Mouse (Mus musculus) limb, embryonic 11.5 days (tissue): ENCODE results near the gene Gm43517. TPM values are rescaled to one million over a fixed set of nuclear protein-coding genes. Genes with fewer than 3 reads are reported as not detected.

Source experiments
- ATAC-seq: fragments of 200-750 bp; cut with Nextera tagmentation; 2 replicates; pipeline ENCODE4 v1.8.0; 2017; ENCODE audit warnings: low read depth; ENCODE audit not compliant: insufficient number of reproducible peaks, low FRiP score, low TSS enrichment
- DNase-seq: peaks from one replicate; pipeline ENCODE4 v3.0.0-alpha.2; 2015; ENCODE audit warnings: low spot score
- H3K27ac ChIP-seq: fragments of 300-500 bp; sonication (generic); replicated peaks from 2 replicates; pipeline ENCODE4 v1.5.1; 2014; ENCODE audit warnings: low read depth, mild to moderate bottlenecking, low read length
- H3K27me3 ChIP-seq: fragments of 300-500 bp; sonication (generic); 2 replicates; pipeline ENCODE4 v1.6.1; 2014; ENCODE audit warnings: mild to moderate bottlenecking, low read length, mixed read lengths; ENCODE audit not compliant: control insufficient read depth, insufficient read depth
- H3K36me3 ChIP-seq: fragments of 300-500 bp; sonication (generic); 2 replicates; pipeline ENCODE4 v1.6.1; 2014; ENCODE audit warnings: mild to moderate bottlenecking, low read length, moderate library complexity, mixed read lengths; ENCODE audit not compliant: control insufficient read depth, insufficient read depth
- H3K4me1 ChIP-seq: fragments of 300-500 bp; sonication (generic); 2 replicates; pipeline ENCODE4 v1.6.1; 2014; ENCODE audit warnings: low read length, mixed read lengths; ENCODE audit not compliant: control insufficient read depth, insufficient read depth
- H3K4me2 ChIP-seq: fragments of 300-500 bp; sonication (generic); 2 replicates; pipeline ENCODE4 v1.6.1; 2014; ENCODE audit warnings: low read depth, mild to moderate bottlenecking, moderate library complexity; ENCODE audit not compliant: severe bottlenecking
- H3K4me3 ChIP-seq: fragments of 300-500 bp; sonication (generic); 2 replicates; pipeline ENCODE4 v1.5.1; 2014; ENCODE audit warnings: low read depth, low read length
- H3K9ac ChIP-seq: fragments of 300-500 bp; sonication (generic); 2 replicates; pipeline ENCODE4 v1.6.1; 2014; ENCODE audit warnings: mild to moderate bottlenecking, low read length
- H3K9me3 ChIP-seq: fragments of 300-500 bp; sonication (generic); 2 replicates; pipeline ENCODE4 v1.6.1; 2016; ENCODE audit warnings: low read length; ENCODE audit not compliant: control insufficient read depth
- WGBS: fragments of 180-500 bp; shearing (Covaris S2); extraction: QIAGEN DNeasy Blood & Tissue Kit; methylation state at CpG from one replicate; pipeline ENCODE4 v1.1.7; 2014; 5-methylcytosine and 5-hydroxymethylcytosine counted together
- polyA plus RNA-seq: library from polyadenylated mRNA; unstranded; fragments of >200 nt; fragmentation: Nextera tagmentation; extraction: Ambion mirVana; gene quantifications from 2 replicates; pipeline ENCODE4 v1.2.1, GENCODE M21; 2014

The Gm43517 gene
- not detected in 2 replicates for polyA plus RNA-seq

- no peak within 1 kb of the TSS for H3K9ac ChIP-seq
- ATAC-seq (no peak; the same call in 1 of the 2 replicates), DNase-seq (peak; percentile 62)
- no peak within 1 kb of the TSS for H3K27ac ChIP-seq
- peak within 1 kb of the TSS; percentile 56 for H3K4me2 ChIP-seq
- H3K27me3 ChIP-seq: peaks cover 67% of the 10 kb centered on the region
- H3K36me3 ChIP-seq: no peaks in the 10 kb centered on the region
- H3K4me1 ChIP-seq: no peaks in the 10 kb centered on the region
- H3K4me3 ChIP-seq: peak within 1 kb of the TSS; percentile 32
- H3K9me3 ChIP-seq: no peaks in the 10 kb centered on the region
- WGBS: 1% methylated on average over 69 of the region's 75 CpGs
These were observed at the start of gene Gm43517 for GRCm38 (mm10) chr12:49384876-49385630. Gene Gm43517, plus strand, starts transcription at chr12:49385174.

DNA sequence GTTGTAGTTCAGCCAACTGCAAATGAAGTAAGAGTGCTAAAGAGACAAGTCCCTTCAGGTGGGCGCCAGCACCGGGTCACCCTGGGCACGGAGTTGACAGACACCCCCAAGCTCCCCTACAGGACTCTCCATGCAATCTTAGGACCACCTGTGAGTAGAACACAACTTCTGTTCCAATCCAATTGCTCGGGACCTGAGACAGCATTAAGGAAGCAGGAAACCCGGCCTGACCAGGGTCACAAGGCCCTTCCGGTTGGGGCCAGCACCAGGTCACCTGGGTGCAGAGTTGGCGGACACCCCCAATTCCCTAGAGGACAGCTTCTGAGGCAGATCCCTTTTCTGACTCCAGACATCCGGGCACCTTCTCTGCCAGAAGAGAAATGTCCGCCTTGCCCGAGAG lies 35.3 kb upstream of the Gm43517 start:
- DNase-seq (no peak), ATAC-seq (no peak)
- Histone ChIP-seq H3K4me3 (no peak overlapping the region), H3K27ac (no peak overlapping the region), H3K27me3 (no peaks in the 10 kb centered on the region), H3K9ac (no peak overlapping the region), H3K4me2 (no peak overlapping the region), H3K36me3 (no peaks in the 10 kb centered on the region), H3K9me3 (no peaks in the 10 kb centered on the region), H3K4me1 (no peaks in the 10 kb centered on the region)
- WGBS: 93% methylated on average over 10 of the region's 10 CpGs

DNA sequence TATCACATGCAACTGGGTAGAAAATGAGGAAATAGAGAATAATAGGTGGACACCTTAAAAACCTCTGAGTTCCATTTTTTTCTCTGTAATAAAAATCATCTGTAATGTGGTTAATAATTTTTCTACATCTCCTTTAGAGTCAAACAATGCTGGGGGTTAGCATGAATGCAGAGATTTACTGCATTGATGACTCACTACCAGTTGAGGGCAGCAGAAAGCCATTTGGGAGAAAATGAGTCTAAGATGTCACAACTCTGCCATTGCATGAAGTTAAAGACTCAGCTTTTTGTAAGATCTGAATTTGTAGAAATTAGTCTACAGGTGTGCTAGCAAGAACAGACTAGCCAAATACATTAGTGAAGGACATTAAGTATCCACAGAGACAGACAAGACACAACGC lies 16.0 kb upstream of the Gm43517 start:
- WGBS: 55% methylated on average over 1 of the region's 1 CpGs
- no peak for ATAC-seq

DNA sequence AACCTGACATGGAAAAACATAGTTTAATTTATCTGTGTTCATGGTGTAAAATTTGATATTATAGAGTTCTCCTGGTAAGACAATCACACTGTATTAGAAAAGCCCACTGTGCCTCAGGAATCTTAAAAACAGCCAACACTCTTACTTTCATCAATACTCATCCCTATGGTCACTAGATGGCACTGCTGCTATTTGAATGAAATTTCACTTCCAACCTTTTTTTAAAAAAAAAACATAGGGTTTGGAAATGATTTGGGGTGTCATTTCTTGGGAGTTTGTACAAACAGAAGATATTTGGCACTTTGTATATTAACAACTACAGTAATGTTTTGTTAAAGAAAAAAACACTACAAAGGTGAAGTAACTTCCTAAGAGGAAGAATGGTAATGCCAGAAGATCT lies 12.8 kb upstream of the Gm43517 start:
- no peak overlapping the region for H3K9ac ChIP-seq
- H3K9me3 ChIP-seq: no peaks in the 10 kb centered on the region
- H3K36me3 ChIP-seq: no peaks in the 10 kb centered on the region
- peaks cover 42% of the 10 kb centered on the region for H3K27me3 ChIP-seq
- H3K4me3 ChIP-seq: no peak overlapping the region
- ATAC-seq (no peak), DNase-seq (no peak)
- no peak overlapping the region for H3K4me2 ChIP-seq
- no peaks in the 10 kb centered on the region for H3K4me1 ChIP-seq
- no peak overlapping the region for H3K27ac ChIP-seq

More for the DNA sequence above, 16.0 kb upstream of the Gm43517 start:
- Histone ChIP-seq H3K4me1 (no peaks in the 10 kb centered on the region), H3K9ac (no peak overlapping the region), H3K36me3 (no peaks in the 10 kb centered on the region), H3K9me3 (no peaks in the 10 kb centered on the region), H3K27me3 (peaks cover 15% of the 10 kb centered on the region), H3K27ac (no peak overlapping the region), H3K4me3 (no peak overlapping the region), H3K4me2 (no peak overlapping the region)
- DNase-seq: no peak

GRCm38 (mm10) chr12:49373176-49373575 lies 11.8 kb upstream of the Gm43517 start:
- DNase-seq (no peak), ATAC-seq (no peak)
- H3K9ac ChIP-seq: no peak overlapping the region
- H3K36me3 ChIP-seq: no peaks in the 10 kb centered on the region
- H3K27ac ChIP-seq: no peak overlapping the region
- no peak overlapping the region for H3K4me2 ChIP-seq
- H3K9me3 ChIP-seq: no peaks in the 10 kb centered on the region
- no peaks in the 10 kb centered on the region for H3K4me1 ChIP-seq
- H3K4me3 ChIP-seq: no peak overlapping the region
- WGBS: 6% methylated on average over 5 of the region's 5 CpGs
- H3K27me3 ChIP-seq: peaks cover 52% of the 10 kb centered on the region

- Histone ChIP-seq H3K4me1 (no peaks in the 10 kb centered on the region), H3K4me2 (no peak overlapping the region), H3K27ac (no peak overlapping the region), H3K4me3 (no peak overlapping the region), H3K36me3 (no peaks in the 10 kb centered on the region), H3K9me3 (no peaks in the 10 kb centered on the region), H3K27me3 (peaks cover 59% of the 10 kb centered on the region), H3K9ac (no peak overlapping the region)
- WGBS: 1% methylated on average over 24 of the region's 24 CpGs
- DNase-seq (peak; percentile 52), ATAC-seq (no peak)
These were observed 11.0 kb upstream of the Gm43517 start for GRCm38 (mm10) chr12:49373821-49374605.

GRCm38 (mm10) chr12:49374606-49374995 lies 10.4 kb upstream of the Gm43517 start:
- under 1% methylated on average over 14 of the region's 14 CpGs for WGBS
- H3K27ac ChIP-seq: no peak overlapping the region

GRCm38 (mm10) chr12:49375427-49376317 lies 9.3 kb upstream of the Gm43517 start:
- no peak overlapping the region for H3K4me2 ChIP-seq
- no peaks in the 10 kb centered on the region for H3K9me3 ChIP-seq
- no peaks in the 10 kb centered on the region for H3K4me1 ChIP-seq
- no peak overlapping the region for H3K9ac ChIP-seq
- no peaks in the 10 kb centered on the region for H3K36me3 ChIP-seq
- peaks cover 75% of the 10 kb centered on the region for H3K27me3 ChIP-seq
- no peak for ATAC-seq
- no peak for DNase-seq
- 4% methylated on average over 15 of the region's 15 CpGs for WGBS
- no peak overlapping the region for H3K4me3 ChIP-seq
- no peak overlapping the region for H3K27ac ChIP-seq

More at GRCm38 (mm10) chr12:49374606-49374995, 10.4 kb upstream of the Gm43517 start:
- no peak overlapping the region for H3K4me2 ChIP-seq
- H3K4me1 ChIP-seq: no peaks in the 10 kb centered on the region
- H3K27me3 ChIP-seq: peaks cover 65% of the 10 kb centered on the region
- peak; percentile 62 for DNase-seq
- ATAC-seq: no peak
- H3K4me3 ChIP-seq: no peak overlapping the region
- no peaks in the 10 kb centered on the region for H3K9me3 ChIP-seq
- H3K36me3 ChIP-seq: no peaks in the 10 kb centered on the region
- no peak overlapping the region for H3K9ac ChIP-seq
